Mouse (Mus musculus): ENCODE measurements at regions not wholly inside any gene's neighbourhood (a gene's known extent, or its start where the extent isn't known, plus 50 kb on each side); places are given as distances from the start of the nearest gene placed in this dataset.

DNA sequence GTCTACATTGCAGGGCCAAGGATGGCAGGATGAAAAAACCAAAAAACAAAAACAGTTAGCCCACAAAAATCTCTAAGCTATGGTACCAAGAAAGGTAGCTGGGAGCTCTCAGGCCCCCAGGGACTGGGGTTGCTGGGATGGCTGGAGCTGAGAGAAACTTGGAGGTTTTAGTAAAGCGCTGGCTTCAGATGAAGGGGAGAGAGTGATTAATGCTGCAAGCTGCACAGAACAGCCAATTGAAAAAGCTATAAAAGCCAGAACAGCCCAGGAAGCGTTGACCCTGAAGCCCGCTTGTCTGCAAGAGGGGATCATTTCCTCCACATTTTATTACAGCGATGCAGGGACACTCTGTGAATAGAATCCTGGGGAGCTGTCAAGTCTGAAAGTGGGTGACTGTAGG lies 157.0 kb downstream of the 4930564D02Rik start:
- no peak for DNase-seq (ENCODE audit: low spot score)

DNA sequence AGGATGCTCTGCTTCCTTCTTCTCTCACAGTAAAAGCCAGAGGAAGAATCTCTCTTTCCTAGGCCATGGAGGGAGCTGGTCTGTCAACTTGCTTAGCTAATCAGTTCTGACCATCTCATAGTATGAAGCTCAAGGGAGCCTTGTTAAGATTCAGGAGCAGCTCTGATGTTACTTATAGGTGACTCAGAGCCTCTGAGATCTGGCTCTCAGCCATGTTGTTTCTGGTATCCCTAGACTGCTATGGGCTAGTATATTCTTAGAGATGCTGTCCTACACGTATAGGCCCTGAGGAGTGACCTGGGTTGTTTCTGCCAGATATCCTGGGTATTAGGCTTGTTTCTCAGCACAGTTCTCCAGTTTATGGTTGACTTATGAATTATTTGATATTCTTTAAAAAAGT lies 160.9 kb downstream of the 4930564D02Rik start:
- no peak for DNase-seq (ENCODE audit: low spot score)

DNA sequence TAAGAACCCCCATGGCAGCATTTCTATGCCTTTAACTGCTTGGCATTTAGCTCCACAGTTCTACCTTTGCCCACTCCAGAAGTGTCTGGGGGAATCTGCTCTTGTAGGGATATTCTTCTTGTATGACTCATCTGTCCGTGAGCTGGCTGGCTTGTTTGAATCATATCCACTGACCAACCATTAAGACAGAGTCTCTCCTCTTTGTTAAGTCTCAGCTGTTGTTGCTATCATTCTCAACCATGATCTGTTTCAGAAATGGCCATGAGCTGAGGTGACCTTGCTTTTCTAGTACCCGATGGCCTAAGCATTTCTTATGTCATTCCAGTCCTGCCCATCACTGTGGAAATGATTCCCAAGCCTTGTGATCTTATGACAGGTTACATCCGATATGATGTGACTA lies 161.8 kb downstream of the 4930564D02Rik start:
- no peak for DNase-seq (ENCODE audit: low spot score)

DNA sequence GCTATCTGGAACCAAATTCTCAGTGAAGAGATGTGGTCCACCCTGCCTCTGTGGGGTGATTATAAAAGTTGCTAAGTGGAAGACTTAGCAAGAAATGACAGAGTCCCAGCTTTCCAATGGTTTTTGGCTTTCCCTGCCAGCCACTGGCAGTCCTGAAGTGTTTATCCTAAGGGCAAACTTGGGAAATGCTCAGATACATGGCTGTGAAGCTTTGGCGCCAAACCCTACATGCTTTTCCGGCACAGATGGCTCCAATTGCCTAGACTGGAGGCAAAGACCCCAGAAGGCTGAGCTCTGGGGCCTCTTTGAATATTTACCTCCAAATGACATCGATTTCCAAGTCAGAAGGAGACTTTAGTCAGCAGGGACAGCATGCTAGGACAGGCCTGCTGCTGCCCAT lies 174.4 kb downstream of the 4930564D02Rik start:
- DNase-seq (ENCODE audit: low spot score): no peak

DNA sequence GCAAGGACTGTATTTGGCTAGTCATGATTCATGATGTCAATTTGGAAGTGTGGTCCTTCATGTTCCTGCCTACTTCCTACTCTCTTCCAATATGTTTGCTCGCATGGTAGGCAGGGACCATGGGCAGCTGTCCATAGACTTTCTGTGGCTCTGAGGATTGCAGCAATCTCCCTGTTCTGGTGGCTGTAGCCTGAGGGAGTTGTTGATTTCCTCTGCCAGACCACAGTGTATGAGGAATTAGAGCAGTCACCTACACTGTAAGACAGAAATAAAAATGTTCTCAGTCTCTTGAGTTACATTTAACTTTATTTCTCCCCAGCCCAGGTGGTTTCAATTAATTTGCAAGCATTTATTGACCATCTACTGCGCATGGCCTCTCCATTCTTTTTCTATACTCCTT lies 190.5 kb downstream of the 4930564D02Rik start:
- no peak for DNase-seq (ENCODE audit: low spot score)

DNA sequence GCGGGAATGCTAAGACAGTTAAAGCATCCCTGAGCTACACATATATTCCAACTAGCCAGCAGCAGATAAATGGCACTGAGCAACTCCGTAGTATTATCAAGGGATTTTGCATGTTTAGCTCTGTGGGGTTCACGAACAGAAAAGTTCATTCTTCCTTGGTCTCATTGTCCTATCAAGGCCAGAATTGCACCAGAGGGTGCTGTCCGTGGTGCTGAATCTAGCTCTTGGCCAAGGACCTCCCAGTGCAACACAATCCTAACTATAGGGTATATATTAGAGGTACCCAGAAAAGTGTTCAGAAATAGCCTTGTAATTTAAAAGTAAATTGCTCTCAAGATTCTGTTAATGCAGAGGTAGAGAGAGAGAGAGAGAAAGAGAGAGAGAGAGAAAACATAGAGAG lies 176.9 kb upstream of the Kcnd3 start:
- no peak for DNase-seq (ENCODE audit: low spot score)

DNA sequence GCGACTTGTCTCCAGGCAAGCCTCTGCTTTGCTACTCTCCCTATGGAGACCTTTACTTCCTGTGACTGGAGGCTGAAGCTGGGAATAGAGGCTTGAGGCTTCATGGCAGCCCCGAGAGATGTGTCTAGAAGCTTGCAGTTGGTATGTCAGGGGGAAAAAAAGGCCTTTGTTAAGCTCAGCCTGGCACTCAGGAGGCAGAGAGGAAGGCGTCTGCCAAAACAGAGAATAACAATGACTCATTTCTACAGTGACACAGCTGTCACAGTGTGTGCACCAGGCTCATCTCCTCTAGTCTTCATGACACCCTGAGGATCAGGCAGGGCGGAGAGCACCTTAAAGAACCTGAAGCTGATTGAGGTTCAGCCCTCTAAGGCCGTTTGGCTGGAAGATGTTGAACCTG lies 171.2 kb upstream of the Kcnd3 start:
- DNase-seq (ENCODE audit: low spot score): no peak

DNA sequence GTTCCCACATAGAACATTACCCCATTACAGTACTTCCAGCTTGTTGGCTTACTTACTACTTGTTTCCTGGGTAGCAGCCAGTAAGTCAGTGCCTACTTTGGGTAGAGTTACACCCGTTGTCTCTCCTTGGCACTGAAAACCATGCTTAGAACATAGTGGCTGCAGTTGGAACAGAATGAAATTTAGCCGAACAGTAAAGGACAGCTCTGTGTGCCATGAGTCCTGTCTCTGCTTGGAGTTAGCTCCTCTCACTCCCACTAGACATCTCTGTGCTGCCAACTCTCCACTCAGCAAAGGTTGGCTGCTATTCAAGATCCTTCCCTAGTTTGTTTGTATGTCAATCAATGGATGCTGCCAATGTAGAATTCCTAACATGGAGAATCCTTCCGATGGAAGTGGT lies 170.4 kb upstream of the Kcnd3 start:
- no peak for DNase-seq (ENCODE audit: low spot score)

DNA sequence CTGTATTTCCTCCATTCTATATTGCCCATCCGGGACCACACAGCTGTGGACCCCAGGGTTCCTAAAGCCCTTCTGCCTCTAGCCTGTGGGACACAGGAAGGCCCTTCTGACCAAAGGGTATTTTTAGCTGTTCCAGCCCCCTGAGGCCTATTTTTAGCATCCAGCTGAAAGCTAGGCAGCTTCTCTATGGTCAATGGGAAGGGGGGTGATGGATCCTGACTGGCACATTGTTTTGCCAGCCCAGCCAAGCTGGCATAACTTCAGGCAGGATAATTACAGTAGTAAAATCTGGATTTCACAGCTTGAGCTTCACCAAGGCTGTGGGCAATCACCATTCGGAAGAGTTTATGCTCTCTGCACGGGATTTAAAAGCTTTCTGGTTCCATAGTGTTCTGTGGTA lies 153.9 kb upstream of the Kcnd3 start:
- DNase-seq (ENCODE audit: low spot score): no peak

DNA sequence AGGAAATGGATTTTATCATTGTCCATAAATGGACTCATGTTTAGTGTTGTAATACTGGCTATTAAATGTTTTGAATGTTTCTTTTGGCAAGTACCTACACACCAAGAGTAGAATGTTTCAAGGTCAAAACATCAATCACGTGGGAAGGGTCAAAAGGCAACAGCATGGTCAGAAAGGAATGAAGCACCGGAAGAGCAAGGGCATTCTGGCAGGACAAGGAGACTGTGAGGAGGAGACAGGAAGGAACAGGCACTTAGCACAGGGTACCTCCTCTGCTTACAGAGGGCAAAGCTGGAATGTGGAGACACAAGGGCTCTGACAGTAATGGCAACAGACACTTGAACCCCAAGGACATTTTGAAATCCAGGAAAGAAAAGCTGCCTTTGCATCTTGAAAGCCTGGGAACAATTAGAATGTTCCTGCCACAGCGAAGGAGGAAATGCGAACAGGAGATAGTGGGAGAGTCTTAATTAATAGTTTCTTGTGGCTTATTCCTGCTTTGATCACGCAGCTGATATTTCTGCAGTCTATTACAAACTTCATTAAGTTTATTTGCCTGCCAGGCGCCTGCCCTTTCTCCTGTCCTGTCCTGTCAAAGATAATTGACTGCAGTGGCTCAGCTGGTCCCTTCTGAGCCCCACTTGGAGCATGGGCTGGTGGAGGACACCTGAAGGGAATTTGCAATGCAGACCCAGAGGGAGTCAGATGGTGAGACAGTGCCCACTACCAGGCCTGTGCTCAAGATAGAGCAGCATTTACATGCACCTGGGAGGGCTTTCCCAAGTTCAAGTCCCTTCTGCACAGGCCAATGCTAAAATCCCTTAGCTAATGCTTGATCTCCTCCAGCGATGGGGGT lies 151.2 kb upstream of the Kcnd3 start:
- DNase-seq (ENCODE audit: low spot score): no peak

DNA sequence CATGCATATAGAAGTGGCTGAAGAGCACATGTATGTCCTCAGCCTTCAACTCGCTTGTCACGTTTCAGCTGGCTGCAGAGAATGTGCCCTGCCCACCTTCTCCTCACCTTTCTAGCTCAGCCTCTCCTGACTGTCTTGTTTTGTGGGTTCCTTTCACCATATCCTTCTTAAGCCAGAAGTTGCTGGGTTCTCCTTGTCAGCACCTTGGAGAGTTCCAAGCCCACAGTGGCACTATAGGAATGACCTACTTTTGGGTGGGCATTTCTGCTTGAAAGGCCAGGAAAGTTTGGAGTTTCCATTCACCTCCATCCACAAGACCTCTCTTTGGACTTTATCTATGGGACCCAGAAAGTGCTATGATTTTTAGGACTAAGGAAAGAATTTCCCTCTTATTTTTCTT lies 144.5 kb upstream of the Kcnd3 start:
- no peak for DNase-seq (ENCODE audit: low spot score)

DNA sequence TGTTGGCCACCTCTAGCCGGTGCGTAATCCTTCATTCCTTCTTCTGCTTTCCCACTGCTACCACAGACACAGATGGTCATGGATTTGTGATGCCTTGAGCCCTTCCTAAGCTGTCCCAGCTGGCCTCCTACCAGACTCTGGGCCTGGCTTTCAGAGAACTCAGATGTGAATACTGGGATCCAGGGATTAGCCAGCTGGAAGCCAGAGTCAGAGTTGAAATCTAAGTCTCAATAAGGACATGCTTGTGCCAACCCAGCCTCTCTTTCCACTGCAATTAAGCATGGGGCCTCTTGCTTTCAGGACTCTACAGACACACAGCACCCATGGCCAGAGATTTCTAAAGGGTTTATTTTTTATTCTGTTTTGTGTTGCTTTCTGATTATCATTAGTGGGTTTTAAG lies 143.1 kb upstream of the Kcnd3 start:
- DNase-seq (ENCODE audit: low spot score): peak; percentile 1

DNA sequence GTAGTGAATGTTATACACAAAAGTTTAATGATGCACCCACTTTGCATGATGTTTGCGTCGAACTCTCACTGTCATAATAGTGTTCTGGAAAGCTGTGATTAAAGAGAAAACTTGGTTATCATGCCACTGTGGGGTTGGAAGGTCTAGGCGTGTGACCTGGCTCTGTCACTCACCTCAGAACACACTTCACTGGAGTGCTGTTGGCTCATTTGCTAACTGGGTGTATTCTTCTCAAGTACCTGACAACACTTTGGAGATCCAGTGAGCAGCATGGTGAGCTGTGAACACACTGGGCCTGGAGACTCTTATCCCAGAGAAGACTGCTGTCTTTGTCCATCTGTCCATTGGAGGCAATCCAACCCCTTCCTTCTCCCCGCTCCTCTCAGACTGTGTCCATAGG lies 98.9 kb upstream of the Kcnd3 start:
- DNase-seq (ENCODE audit: low spot score): no peak

DNA sequence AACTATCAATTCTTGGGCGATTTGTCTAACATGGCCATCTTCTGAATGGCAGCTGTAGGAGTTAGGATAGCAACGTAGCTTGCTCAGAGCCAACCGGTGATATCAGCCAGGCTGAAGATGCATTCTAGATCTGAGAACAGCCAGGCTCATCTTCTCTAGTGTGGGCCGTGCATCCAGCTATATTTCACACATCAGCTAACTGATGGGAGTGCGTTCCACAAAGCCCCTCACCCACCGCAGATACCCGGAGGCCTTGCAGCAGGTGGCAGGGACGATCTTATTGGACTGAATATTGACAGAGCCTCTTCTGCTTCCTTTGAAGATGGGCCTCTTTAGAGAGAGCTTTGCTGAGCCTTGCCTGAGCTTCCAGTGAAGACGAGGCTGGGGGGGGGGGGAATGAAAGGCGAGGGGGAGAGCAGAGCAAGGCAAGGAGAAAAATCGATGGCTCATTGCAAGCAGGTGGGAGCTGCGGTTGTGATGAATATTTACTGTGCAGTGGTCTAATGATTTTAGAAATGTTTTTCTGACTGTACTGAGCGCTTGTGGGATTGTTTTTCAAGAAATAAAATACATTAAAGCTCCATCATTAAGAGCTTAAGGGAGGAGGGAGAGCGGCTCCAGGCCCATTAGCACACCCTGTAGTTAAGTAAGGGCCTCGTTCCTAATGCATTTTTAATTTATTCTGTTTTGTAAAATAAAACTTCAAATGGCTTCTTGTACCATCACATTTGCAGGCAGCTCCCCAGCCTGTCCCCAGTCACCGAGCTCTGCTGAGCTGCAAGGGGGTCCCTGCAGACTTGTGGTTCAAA lies 97.8 kb upstream of the Kcnd3 start:
- no peak for DNase-seq (ENCODE audit: low spot score)

DNA sequence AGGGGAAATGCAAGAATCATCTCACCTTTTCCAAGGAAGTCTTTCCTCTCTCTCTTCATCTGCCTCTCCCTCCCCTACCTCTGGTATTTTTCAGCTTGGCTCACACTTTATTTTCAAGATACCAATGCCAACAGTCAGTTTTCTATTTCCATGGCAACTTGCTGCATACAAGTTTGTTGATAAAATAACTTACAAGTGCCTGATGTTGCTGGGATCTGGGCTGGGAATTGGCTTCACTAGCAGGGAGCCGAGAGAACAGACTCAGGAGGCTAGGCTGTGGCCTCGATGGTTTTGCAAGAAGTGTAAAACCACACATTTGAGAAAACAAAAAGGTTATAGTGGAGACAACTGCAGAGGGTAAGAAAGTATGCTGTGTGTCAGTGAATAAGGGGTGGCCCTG lies 94.6 kb upstream of the Kcnd3 start:
- no peak for DNase-seq (ENCODE audit: low spot score)

DNA sequence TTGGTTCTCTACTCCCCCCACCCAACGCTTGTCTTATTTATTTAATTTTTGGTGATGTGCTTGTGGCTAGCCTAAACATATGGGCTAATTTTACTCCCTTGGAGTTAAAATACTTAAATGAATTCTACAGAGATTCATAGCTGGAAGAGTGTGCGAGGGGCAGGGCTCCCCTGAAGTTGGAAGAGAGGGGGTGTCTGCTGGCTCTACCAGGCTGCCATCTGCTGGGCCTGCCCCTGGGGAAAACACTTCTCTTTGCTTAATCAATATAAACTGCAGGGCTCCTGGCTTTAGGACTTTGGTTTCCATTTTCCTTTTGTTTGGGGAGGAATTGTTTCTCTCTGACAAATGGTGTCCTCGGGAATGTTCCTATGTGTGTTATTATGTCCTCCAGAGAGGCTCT lies 92.5 kb upstream of the Kcnd3 start:
- no peak for DNase-seq (ENCODE audit: low spot score)

DNA sequence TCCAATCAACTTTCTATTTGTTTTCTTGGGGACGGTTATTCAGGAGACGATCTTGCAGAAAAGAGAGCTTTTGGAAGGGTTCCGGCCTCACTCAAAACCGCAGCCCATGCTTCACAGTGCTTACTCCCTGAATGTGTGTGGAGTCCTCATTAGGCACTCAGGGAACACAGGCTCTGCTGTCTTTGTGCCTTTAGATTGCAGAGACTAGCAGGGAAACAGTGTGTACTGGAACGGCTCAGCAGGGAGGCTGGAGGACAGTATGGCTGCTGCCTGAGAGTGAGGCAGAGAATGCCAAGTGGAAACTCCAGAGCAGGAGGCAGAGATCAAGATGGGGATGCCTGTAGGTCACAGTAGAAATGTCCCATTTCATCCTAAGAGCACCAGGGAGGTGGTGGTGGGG lies 87.4 kb upstream of the Kcnd3 start:
- no peak for DNase-seq (ENCODE audit: low spot score)

DNA sequence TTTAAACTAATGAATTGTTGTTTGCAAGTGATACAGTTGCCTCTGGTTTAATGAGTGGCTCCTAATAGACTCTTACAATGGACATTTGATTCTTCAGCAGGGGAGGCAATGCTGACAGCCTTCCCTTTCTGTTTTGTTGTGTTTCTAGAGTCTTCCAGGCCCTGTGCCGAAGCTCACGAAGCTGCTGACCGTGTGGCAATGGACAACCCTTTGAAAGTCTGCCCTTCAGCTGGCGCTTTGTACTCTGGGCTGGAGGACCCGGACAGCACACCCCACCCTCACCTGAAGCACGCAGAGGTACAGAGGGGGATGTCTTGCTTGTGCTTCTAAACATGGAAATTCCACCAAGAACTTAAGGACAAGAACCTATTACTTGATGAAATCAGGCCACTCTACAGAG lies 85.3 kb upstream of the Kcnd3 start:
- no peak for DNase-seq (ENCODE audit: low spot score)

DNA sequence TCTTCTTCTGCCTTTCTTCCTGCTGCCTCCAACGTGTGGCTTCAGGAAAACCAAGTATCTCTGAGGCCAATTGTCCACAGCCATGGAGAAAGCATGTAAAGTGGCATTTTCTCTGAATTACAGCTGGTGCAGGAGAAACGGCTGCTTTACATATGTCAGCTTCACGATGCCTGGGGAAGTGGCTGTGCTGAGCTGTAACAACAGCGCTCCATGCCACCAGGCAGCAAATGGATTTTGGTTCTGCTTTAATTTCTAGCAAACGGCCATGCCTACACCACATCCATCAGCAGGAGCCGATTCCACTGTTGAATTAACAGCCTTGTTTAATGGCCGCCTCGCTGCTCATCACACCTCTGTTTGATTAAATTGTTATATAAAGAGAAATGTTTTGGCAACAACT lies 84.2 kb upstream of the Kcnd3 start:
- DNase-seq (ENCODE audit: low spot score): no peak

DNA sequence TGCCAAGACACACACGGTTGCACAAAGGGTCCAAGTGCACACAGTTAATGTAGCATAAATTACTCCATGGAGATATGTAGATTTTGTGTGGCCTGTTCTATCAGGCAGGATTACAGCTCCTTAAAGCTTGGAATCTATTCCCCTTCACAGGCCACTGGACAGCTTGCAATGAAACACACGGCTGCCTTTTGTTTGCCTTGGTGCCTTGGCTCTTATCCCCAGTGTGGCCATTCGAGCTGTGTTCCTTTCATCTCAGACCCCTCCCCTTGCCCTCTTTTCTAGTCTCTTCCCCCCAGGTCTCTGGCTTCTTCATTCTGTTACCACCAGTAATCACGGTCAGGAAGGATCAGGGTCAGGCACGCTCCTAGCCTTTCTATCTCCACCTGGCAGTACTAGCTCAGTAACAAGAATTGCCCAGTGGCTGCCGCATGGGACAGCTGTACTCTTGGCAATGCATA lies 79.7 kb upstream of the Kcnd3 start:
- no peak for DNase-seq (ENCODE audit: low spot score)

DNA sequence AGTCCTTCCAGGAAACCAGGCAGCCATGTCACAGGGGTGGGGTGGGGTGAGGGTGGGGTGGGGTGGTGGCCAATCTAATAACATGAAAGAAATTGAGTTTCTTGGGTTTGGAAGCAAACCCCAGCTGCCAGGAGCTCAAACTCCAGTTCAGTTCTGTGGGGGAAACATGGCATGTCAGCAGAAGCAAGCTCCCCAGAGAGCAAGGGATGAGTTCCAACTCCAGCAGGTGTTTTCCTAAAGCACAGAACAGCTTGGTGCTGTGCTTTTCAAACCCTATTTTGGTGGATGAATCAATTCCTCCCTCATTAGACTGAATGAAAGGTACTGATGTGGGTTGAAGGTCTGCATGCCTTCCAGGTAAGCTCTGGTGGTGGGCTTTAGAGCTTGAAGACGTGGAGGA lies 77.8 kb upstream of the Kcnd3 start:
- DNase-seq (ENCODE audit: low spot score): no peak

DNA sequence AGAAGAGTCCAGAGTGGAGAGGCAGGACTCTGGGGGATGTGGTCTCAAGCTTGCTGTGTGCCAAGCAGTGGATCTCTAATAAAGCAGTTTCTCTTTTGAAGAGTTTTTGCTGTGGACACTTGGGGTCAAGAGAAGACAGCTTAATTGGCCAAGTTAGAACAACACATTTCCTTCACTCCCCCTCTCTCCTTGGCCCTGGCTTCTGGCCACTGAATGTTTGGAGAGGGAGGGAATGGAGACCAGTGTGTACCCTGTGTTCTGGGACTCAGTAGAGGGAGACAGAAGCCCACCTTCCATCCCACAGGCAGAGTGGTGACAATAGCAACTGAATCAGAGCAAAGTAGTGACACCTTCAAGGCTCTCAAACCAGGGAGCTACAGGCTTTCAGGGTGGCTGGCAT lies 77.3 kb upstream of the Kcnd3 start:
- DNase-seq (ENCODE audit: low spot score): no peak

DNA sequence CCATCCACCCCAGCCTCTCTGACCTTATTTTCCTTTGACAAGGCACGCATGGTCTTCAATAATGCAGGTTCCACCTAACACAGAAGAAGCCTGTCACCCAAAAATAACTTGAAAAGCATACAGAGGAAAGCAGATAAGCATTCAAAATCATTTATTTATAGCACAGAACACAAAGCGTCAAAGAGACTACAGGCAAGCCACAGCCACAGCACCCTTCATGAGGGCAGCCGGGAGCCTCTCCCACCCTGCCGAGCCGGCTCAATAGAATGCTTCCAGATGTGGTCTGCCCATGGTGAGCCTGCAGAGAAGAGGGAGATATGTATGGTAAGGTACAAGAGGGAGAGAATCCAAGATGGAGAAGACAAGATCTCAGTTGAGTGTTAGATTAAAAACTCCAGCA lies 76.7 kb upstream of the Kcnd3 start:
- DNase-seq (ENCODE audit: low spot score): no peak

All from gastrocnemius, adult 18-20 months (tissue).